Mouse (Mus musculus) heart, embryonic 14.5 days (tissue): ENCODE data around the gene Rcn2. TPM values are rescaled to one million over a fixed set of nuclear protein-coding genes. Genes with fewer than 3 reads are reported as not detected.

Experiments
- ATAC-seq: fragments of 200-750 bp; cut with Nextera tagmentation; 2 replicates; pipeline ENCODE4 v1.8.0; 2017; ENCODE audit warnings: low read depth, moderate TSS enrichment; ENCODE audit not compliant: insufficient number of reproducible peaks, insufficient read depth, low FRiP score
- H3K27ac ChIP-seq, 2 experiments: fragments of 200-500 bp in 1 of 2; fragments of 300-500 bp in 1 of 2; sonication (generic) in 1 of 2; replicated peaks in 1 of 2; 2 replicates each; pipeline ENCODE4 v1.5.1; 2012 to 2014; ENCODE audit warnings: low read depth in 2 of 2, low read length in 2 of 2, control low read depth in 1 of 2, mild to moderate bottlenecking in 1 of 2, mixed read lengths in 1 of 2; ENCODE audit not compliant: control insufficient read depth in 1 of 2, insufficient read depth in 1 of 2
- H3K27me3 ChIP-seq: fragments of 300-500 bp; sonication (generic); 2 replicates; pipeline ENCODE4 v1.6.1; 2014; ENCODE audit warnings: mild to moderate bottlenecking, low read length, control low read depth; ENCODE audit not compliant: control insufficient read depth, insufficient read depth
- H3K36me3 ChIP-seq: fragments of 300-500 bp; sonication (generic); 2 replicates; pipeline ENCODE4 v1.6.1; 2014; ENCODE audit warnings: mild to moderate bottlenecking, control low read depth, low read length, mixed read lengths; ENCODE audit not compliant: control insufficient read depth, insufficient read depth
- H3K4me1 ChIP-seq, 2 experiments: fragments of 200-500 bp in 1 of 2; fragments of 300-500 bp in 1 of 2; sonication (generic) in 1 of 2; 2 replicates each; pipeline ENCODE4 v1.6.1; 2012 to 2014; ENCODE audit warnings: low read length in 2 of 2, control low read depth in 1 of 2, mixed read lengths in 1 of 2; ENCODE audit not compliant: control insufficient read depth in 2 of 2, insufficient read depth in 2 of 2
- H3K4me2 ChIP-seq: fragments of 300-500 bp; sonication (generic); 2 replicates; pipeline ENCODE4 v1.6.1; 2014; ENCODE audit warnings: mild to moderate bottlenecking, low read length
- H3K4me3 ChIP-seq, 2 experiments: fragments of 200-500 bp in 1 of 2; fragments of 300-500 bp in 1 of 2; sonication (generic) in 1 of 2; 2 replicates each; pipeline ENCODE4 v1.5.1; 2012 to 2014; ENCODE audit warnings: low read length in 2 of 2, mild to moderate bottlenecking in 2 of 2, control low read depth in 1 of 2, low read depth in 1 of 2, moderate library complexity in 1 of 2; ENCODE audit not compliant: control insufficient read depth in 1 of 2, insufficient read depth in 1 of 2
- H3K9ac ChIP-seq: fragments of 300-500 bp; sonication (generic); 2 replicates; pipeline ENCODE4 v1.6.1; 2014; ENCODE audit warnings: mild to moderate bottlenecking, low read length
- H3K9me3 ChIP-seq: fragments of 300-500 bp; sonication (generic); 2 replicates; pipeline ENCODE4 v1.6.1; 2016; ENCODE audit warnings: low read length, control low read depth; ENCODE audit not compliant: control insufficient read depth
- WGBS: fragments of 180-500 bp; shearing (Covaris S2); extraction: QIAGEN DNeasy Blood & Tissue Kit; methylation state at CpG from one replicate; pipeline ENCODE4 v1.1.7; 2014; 5-methylcytosine and 5-hydroxymethylcytosine counted together
- polyA plus RNA-seq: library from polyadenylated mRNA; unstranded; fragments of >200 nt; fragmentation: Nextera tagmentation; extraction: Ambion mirVana; gene quantifications from 2 replicates; pipeline ENCODE4 v1.2.1, GENCODE M21; 2014

The Rcn2 gene
- polyA plus RNA-seq, 1 experiment from 2014 or later, result 146 TPM

GRCm38 (mm10) chr9:56053796-56054195 is 12.2 kb downstream of the Rcn2 start:
- no peak overlapping the region for H3K9ac ChIP-seq
- H3K4me3 ChIP-seq, result no peak overlapping the region
- no peak for ATAC-seq
- peaks cover 63% of the 10 kb centered on the region for H3K36me3 ChIP-seq
- no peaks in the 10 kb centered on the region for H3K4me1 ChIP-seq
- no peaks in the 10 kb centered on the region for H3K27me3 ChIP-seq
- no peak overlapping the region for H3K27ac ChIP-seq
- WGBS, result 80% methylated on average over 3 of the region's 3 CpGs
- no peaks in the 10 kb centered on the region for H3K9me3 ChIP-seq
- H3K4me2 ChIP-seq, result no peak overlapping the region

GRCm38 (mm10) chr9:56056147-56056546 is 14.5 kb downstream of the Rcn2 start:
- no peak overlapping the region for H3K9ac ChIP-seq
- H3K36me3 ChIP-seq, result peaks cover 78% of the 10 kb centered on the region
- H3K27me3 ChIP-seq, result no peaks in the 10 kb centered on the region
- ATAC-seq, result no peak
- no peak overlapping the region for H3K4me3 ChIP-seq
- no peaks in the 10 kb centered on the region for H3K9me3 ChIP-seq
- 69% methylated on average over 6 of the region's 6 CpGs for WGBS
- H3K4me1 ChIP-seq, result peaks cover 0 to 6% of the 10 kb centered on the region in 2 experiments; a peak in 1 of 4 replicates
- H3K4me2 ChIP-seq, result no peak overlapping the region
- H3K27ac ChIP-seq, result no peak overlapping the region

- peaks cover 0 to 6% of the 10 kb centered on the region in 2 experiments; a peak in 1 of 4 replicates for H3K4me1 ChIP-seq
- H3K9me3 ChIP-seq, result no peaks in the 10 kb centered on the region
- H3K27me3 ChIP-seq, result no peaks in the 10 kb centered on the region
- H3K27ac ChIP-seq, result no peak overlapping the region
- H3K4me3 ChIP-seq, result no peak overlapping the region
- no peak for ATAC-seq
- WGBS, result 89% methylated on average over 5 of the region's 5 CpGs
- peaks cover 61% of the 10 kb centered on the region for H3K36me3 ChIP-seq
- no peak overlapping the region for H3K4me2 ChIP-seq
- no peak overlapping the region for H3K9ac ChIP-seq
These were observed 20.7 kb downstream of the Rcn2 start for GRCm38 (mm10) chr9:56062336-56062735.

- no peak overlapping the region for H3K9ac ChIP-seq
- H3K36me3 ChIP-seq, result peaks cover 44% of the 10 kb centered on the region
- H3K4me2 ChIP-seq, result no peak overlapping the region
- H3K27me3 ChIP-seq, result no peaks in the 10 kb centered on the region
- no peaks in the 10 kb centered on the region for H3K9me3 ChIP-seq
- no peaks in the 10 kb centered on the region for H3K4me1 ChIP-seq
- WGBS, result 60% methylated on average over 3 of the region's 3 CpGs
- no peak overlapping the region for H3K27ac ChIP-seq
- no peak for ATAC-seq
- no peak overlapping the region for H3K4me3 ChIP-seq
These were observed 23.4 kb downstream of the Rcn2 start for GRCm38 (mm10) chr9:56065011-56065410.

- H3K9me3 ChIP-seq, result no peaks in the 10 kb centered on the region
- H3K4me3 ChIP-seq, result no peak overlapping the region
- peaks cover 25% of the 10 kb centered on the region; the same call in 1 of the 2 replicates for H3K36me3 ChIP-seq
- ATAC-seq, result no peak
- H3K9ac ChIP-seq, result no peak overlapping the region
- no peaks in the 10 kb centered on the region for H3K27me3 ChIP-seq
- H3K27ac ChIP-seq, result no peak overlapping the region
- H3K4me1 ChIP-seq, result no peaks in the 10 kb centered on the region
- no peak overlapping the region for H3K4me2 ChIP-seq
- 88% methylated on average over 4 of the region's 4 CpGs for WGBS
These were observed 26.3 kb downstream of the Rcn2 start for GRCm38 (mm10) chr9:56067964-56068363.

- H3K4me3 ChIP-seq, result no peak overlapping the region
- H3K9me3 ChIP-seq, result no peaks in the 10 kb centered on the region
- H3K36me3 ChIP-seq, result peaks cover 22% of the 10 kb centered on the region; the same call in 1 of the 2 replicates
- H3K27ac ChIP-seq, result no peak overlapping the region
- H3K4me2 ChIP-seq, result no peak overlapping the region
- H3K27me3 ChIP-seq, result no peaks in the 10 kb centered on the region
- no peak for ATAC-seq
- H3K9ac ChIP-seq, result no peak overlapping the region
- WGBS, result 90% methylated on average over 1 of the region's 1 CpGs
- no peaks in the 10 kb centered on the region for H3K4me1 ChIP-seq
These were observed 27.0 kb downstream of the Rcn2 start for GRCm38 (mm10) chr9:56068630-56069029.

GRCm38 (mm10) chr9:56072861-56073260 is 31.2 kb downstream of the Rcn2 start:
- ATAC-seq, result no peak
- no peak overlapping the region for H3K9ac ChIP-seq
- 30% methylated on average over 2 of the region's 2 CpGs for WGBS
- H3K4me1 ChIP-seq, result peaks cover 13 to 15% of the 10 kb centered on the region in 2 experiments
- no peak overlapping the region for H3K4me2 ChIP-seq
- peaks cover 16% of the 10 kb centered on the region; the same call in 1 of the 2 replicates for H3K36me3 ChIP-seq
- no peaks in the 10 kb centered on the region for H3K9me3 ChIP-seq
- no peak overlapping the region for H3K27ac ChIP-seq
- H3K27me3 ChIP-seq, result no peaks in the 10 kb centered on the region
- no peak overlapping the region for H3K4me3 ChIP-seq

GRCm38 (mm10) chr9:56074863-56075262 is 33.2 kb downstream of the Rcn2 start:
- no peak overlapping the region for H3K4me2 ChIP-seq
- no peaks in the 10 kb centered on the region for H3K27me3 ChIP-seq
- H3K36me3 ChIP-seq, result 0 out of 2 replicates have a peak, but pooled peaks cover 10% of the 10 kb centered on the region
- no peak overlapping the region for H3K27ac ChIP-seq
- H3K4me1 ChIP-seq, result peaks cover 13 to 15% of the 10 kb centered on the region in 2 experiments
- H3K9ac ChIP-seq, result no peak overlapping the region
- no peak for ATAC-seq
- H3K9me3 ChIP-seq, result no peaks in the 10 kb centered on the region
- WGBS, result 78% methylated on average over 12 of the region's 12 CpGs
- no peak overlapping the region for H3K4me3 ChIP-seq
